Mouse (Mus musculus): ENCODE data around the gene Col4a3.

Col4a3 gene

GRCm38 (mm10) chr1:82586713-82587399, at the start of gene Col4a3, which contains the start of gene Col4a4:
Gene Col4a3 (plus strand): TSS chr1:82586921.
Gene Col4a4 (minus strand): TSS chr1:82586849.
- DNase-seq (ENCODE audit: low read depth, low spot score) = peak; percentile 2

GRCm38 (mm10) chr1:82537848-82538247, 48.9 kb upstream of the Col4a3 start:
- DNase-seq (ENCODE audit: low read depth, low spot score) = no peak

GRCm38 (mm10) chr1:82540056-82540455, 46.7 kb upstream of the Col4a3 start:
- no peak for DNase-seq (ENCODE audit: low read depth, low spot score)

GRCm38 (mm10) chr1:82543934-82544333, 42.8 kb upstream of the Col4a3 start:
- DNase-seq (ENCODE audit: low read depth, low spot score) = no peak

GRCm38 (mm10) chr1:82544419-82545185, 42.1 kb upstream of the Col4a3 start:
- DNase-seq (ENCODE audit: low read depth, low spot score) = no peak

GRCm38 (mm10) chr1:82545199-82545960, 41.3 kb upstream of the Col4a3 start:
- no peak for DNase-seq (ENCODE audit: low read depth, low spot score)

- peak; percentile 15 for DNase-seq (ENCODE audit: low read depth, low spot score)
Measured at GRCm38 (mm10) chr1:82554443-82554850, 32.3 kb upstream of the Col4a3 start.

- DNase-seq (ENCODE audit: low read depth, low spot score) = no peak
Measured at GRCm38 (mm10) chr1:82554889-82555288, 31.8 kb upstream of the Col4a3 start.

- no peak for DNase-seq (ENCODE audit: low read depth, low spot score)
Measured at GRCm38 (mm10) chr1:82560223-82560622, 26.5 kb upstream of the Col4a3 start.

- DNase-seq (ENCODE audit: low read depth, low spot score) = no peak
Measured at GRCm38 (mm10) chr1:82569405-82569804, 17.3 kb upstream of the Col4a3 start.

GRCm38 (mm10) chr1:82571758-82572157, 15.0 kb upstream of the Col4a3 start:
- no peak for DNase-seq (ENCODE audit: low read depth, low spot score)

GRCm38 (mm10) chr1:82575681-82576080, 11.0 kb upstream of the Col4a3 start:
- no peak for DNase-seq (ENCODE audit: low read depth, low spot score)

GRCm38 (mm10) chr1:82576182-82576581, 10.5 kb upstream of the Col4a3 start:
- DNase-seq (ENCODE audit: low read depth, low spot score) = no peak

- DNase-seq (ENCODE audit: low read depth, low spot score) = no peak
Measured at GRCm38 (mm10) chr1:82577339-82577738, 9.4 kb upstream of the Col4a3 start.

- no peak for DNase-seq (ENCODE audit: low read depth, low spot score)
Measured at GRCm38 (mm10) chr1:82577915-82578314, 8.8 kb upstream of the Col4a3 start.

GRCm38 (mm10) chr1:82578320-82578719, 8.4 kb upstream of the Col4a3 start:
- no peak for DNase-seq (ENCODE audit: low read depth, low spot score)

GRCm38 (mm10) chr1:82585981-82586380, 740 bp upstream of the Col4a3 start:
- no peak for DNase-seq (ENCODE audit: low read depth, low spot score)

GRCm38 (mm10) chr1:82590266-82590665, 3.5 kb downstream of the Col4a3 start:
- no peak for DNase-seq (ENCODE audit: low read depth, low spot score)

- no peak for DNase-seq (ENCODE audit: low read depth, low spot score)
Measured at GRCm38 (mm10) chr1:82596864-82597596, 10.3 kb downstream of the Col4a3 start.

GRCm38 (mm10) chr1:82603198-82603950, 16.7 kb downstream of the Col4a3 start:
- no peak for DNase-seq (ENCODE audit: low read depth, low spot score)

- no peak for DNase-seq (ENCODE audit: low read depth, low spot score)
Measured at GRCm38 (mm10) chr1:82605347-82605746, 18.6 kb downstream of the Col4a3 start.

All from CD4-positive helper T cell, adult 2 months (primary cell).